Mouse (Mus musculus) kidney, adult 10 weeks (tissue): Measurements from ENCODE around the gene Zfp583. TPM values are rescaled to one million over a fixed set of nuclear protein-coding genes. Genes with fewer than 3 reads are reported as not detected.

Source experiments
- polyA plus RNA-seq: library from polyadenylated mRNA; stranded (reverse); fragments of 350-450 nt; fragmentation: Illumina TruSeq; extraction: RNeasy Lipid Tissue Mini Kit (QIAGEN cat#74804); gene quantifications from one replicate; pipeline ENCODE4 v1.2.3, GENCODE M21; 2014; ENCODE audit warnings: low read depth, low replicate concordance

The Zfp583 gene
- 3.1 TPM for polyA plus RNA-seq

GRCm38 (mm10) chr7:6331233-6331956 is at the start of gene Zfp583:
Gene Zfp583 (minus strand): TSS chr7:6331285.

GRCm38 (mm10) chr7:6363047-6363488 is 32.0 kb upstream of the Zfp583 start, which contains the start of gene Zfp78:
Gene Zfp78 (plus strand): TSS chr7:6363280.

GRCm38 (mm10) chr7:6343501-6344071 is 12.5 kb upstream of the Zfp583 start, which contains the start of gene Gm3854:
Gene Gm3854 (plus strand): TSS chr7:6343759.

GRCm38 (mm10) chr7:6285842-6286705 is 45.0 kb downstream of the Zfp583 start, which contains the start of gene Zfp667:
Gene Zfp667 (plus strand): TSS chr7:6286579.

Other genes with a start within 250 kb of the Zfp583 start
- 4.9 TPM for gene Zfp787, start 175.3 kb downstream of the Zfp583 start, polyA plus RNA-seq
- 7.0 TPM for gene Zfp444, start 159.1 kb downstream of the Zfp583 start, polyA plus RNA-seq
- gene Galp, start 134.2 kb downstream of the Zfp583 start, polyA plus RNA-seq, result not detected
- gene Zscan5b, start 109.0 kb downstream of the Zfp583 start, polyA plus RNA-seq, result not detected
- gene Epp13, start 78.6 kb downstream of the Zfp583 start, polyA plus RNA-seq, result not detected
- gene Zfp667, start 44.7 kb downstream of the Zfp583 start, polyA plus RNA-seq, result 8.7 TPM
- 0.93 TPM for gene Gm3854, start 12.5 kb upstream of the Zfp583 start, polyA plus RNA-seq
- gene Zfp78, start 32.0 kb upstream of the Zfp583 start, polyA plus RNA-seq, result 5.0 TPM
- gene Zfp28, start 52.0 kb upstream of the Zfp583 start, polyA plus RNA-seq, result 4.0 TPM
- not detected for gene Smim17, start 67.4 kb upstream of the Zfp583 start, polyA plus RNA-seq
- not detected for gene Gm20715, start 79.0 kb upstream of the Zfp583 start, polyA plus RNA-seq
- not detected for gene Olfr1344, start 107.4 kb upstream of the Zfp583 start, polyA plus RNA-seq
- not detected for gene Olfr1336, start 124.9 kb upstream of the Zfp583 start, polyA plus RNA-seq
- gene Olfr1346, start 135.8 kb upstream of the Zfp583 start, polyA plus RNA-seq, result not detected
- not detected for gene Olfr5, start 155.7 kb upstream of the Zfp583 start, polyA plus RNA-seq
- gene Olfr1347, start 168.5 kb upstream of the Zfp583 start, polyA plus RNA-seq, result not detected
- not detected for gene Olfr1348, start 177.5 kb upstream of the Zfp583 start, polyA plus RNA-seq
- gene Olfr1349, start 191.7 kb upstream of the Zfp583 start, polyA plus RNA-seq, result not detected
- not detected for gene Olfr1350, start 233.6 kb upstream of the Zfp583 start, polyA plus RNA-seq